Mouse (Mus musculus) common myeloid progenitor, adult 5-6 weeks (primary cell): Measurements from ENCODE around the gene Fxr1. TPM values are rescaled to one million over a fixed set of nuclear protein-coding genes. Genes with fewer than 3 reads are reported as not detected.
"Not testable (repeated sequence)": the region's sequence is repeated elsewhere in the genome, so short reads cannot be mapped to it uniquely, and the experiment has no call there.

Experiments
- ATAC-seq: replicated peaks from 2 replicates; pipeline ENCODE4 v1.8.0; 2016; ENCODE audit warnings: low read depth, mild to moderate bottlenecking, moderate TSS enrichment, inconsistent platforms; ENCODE audit not compliant: poor library complexity, severe bottlenecking
- total RNA-seq: library from RNA; stranded (forward); fragments of 200-1000, 187-1606 nt; gene quantifications from 2 replicates; pipeline ENCODE4 v1.2.3, GENCODE M21; 2017

Fxr1 gene
- total RNA-seq: 231 and 232 TPM in 2 replicates

DNA sequence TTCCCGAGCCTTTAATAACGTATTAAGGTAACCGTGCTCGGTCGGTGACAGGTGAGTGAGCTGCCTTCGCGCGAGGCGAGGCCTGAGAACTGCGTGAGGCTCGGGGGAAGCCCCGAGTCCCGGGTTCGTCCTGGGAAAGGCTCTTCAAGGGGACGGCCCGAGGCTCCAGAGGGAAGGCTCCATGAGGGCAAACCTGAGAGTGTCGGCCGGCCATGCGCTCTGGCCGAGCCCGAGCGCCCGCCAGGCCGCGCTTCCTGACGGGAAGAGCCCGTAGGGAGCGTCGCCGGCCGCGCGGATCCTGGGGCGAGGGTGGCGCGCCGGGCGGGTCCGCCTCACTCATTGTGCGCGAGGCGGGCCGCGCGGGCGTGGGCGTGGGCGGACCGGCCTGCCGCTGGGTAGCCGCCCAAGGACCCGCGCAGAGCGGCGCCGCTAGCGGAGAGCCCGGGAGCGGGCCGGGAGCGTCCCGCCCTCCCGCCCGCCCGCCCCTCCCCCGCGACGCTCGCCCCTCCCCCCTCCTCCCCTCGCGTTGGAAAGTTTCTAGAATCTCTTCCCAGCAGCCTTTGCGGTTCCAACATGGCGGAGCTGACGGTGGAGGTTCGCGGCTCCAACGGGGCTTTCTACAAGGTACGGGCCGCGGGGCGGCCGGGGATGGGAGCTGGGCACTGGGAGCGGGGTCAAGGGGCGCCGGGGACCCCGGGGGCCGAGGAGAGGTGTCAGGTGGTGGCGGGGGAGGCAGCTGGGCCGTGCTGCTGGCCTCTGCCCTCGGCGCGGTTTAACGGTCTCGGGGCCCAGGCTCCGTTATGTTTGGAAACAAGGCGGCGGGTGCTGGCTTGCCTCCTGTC lies at the start of gene Fxr1:
Fxr1 (plus strand) TSS at position 404 of the 842 bp plus-strand sequence.
- ATAC-seq: peak; percentile 77

GRCm38 (mm10) chr3:33979395-33979794 lies 40.3 kb upstream of the Fxr1 start:
- ATAC-seq: no peak

- ATAC-seq: no peak
Observed at GRCm38 (mm10) chr3:33982746-33983145, 37.0 kb upstream of the Fxr1 start.

DNA sequence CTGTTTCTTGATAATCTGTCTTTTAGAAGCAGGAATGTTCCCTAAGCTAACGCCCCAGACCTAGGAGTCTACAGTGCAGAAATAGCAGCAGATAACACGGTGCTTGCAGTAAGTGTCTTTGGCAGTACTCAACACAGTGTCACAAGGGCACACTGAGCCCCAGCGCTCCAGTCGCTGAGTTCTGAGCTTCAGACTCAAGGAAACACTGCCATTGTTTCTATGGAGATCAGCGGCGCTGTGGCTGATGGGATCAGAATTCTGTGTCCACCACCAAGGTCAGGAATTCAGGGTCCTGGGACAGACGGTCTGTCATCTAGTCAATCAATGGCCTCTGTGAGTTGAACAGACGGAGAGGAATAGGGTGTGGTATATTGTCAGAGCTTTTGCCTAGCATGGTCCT lies 30.4 kb upstream of the Fxr1 start:
- no peak for ATAC-seq

DNA sequence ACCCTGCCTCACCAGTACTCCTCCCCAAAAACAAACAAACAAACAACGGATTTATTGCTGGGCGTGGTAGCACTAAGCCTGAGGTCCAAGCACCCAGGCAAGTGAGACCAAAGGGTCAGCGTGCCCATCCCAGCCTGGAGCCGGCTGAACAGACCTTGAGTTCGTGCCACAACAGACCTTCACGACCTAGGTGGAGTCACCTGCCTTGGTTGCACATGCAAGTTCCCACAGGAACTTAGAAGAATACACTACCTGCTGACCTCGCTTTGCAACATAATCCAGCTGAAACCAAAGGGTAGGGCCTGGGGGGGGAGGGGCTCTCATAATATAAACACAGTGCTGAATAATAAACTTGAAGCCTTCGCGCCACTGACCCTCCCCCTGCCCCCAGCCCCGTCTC lies 29.3 kb upstream of the Fxr1 start:
- no peak for ATAC-seq

DNA sequence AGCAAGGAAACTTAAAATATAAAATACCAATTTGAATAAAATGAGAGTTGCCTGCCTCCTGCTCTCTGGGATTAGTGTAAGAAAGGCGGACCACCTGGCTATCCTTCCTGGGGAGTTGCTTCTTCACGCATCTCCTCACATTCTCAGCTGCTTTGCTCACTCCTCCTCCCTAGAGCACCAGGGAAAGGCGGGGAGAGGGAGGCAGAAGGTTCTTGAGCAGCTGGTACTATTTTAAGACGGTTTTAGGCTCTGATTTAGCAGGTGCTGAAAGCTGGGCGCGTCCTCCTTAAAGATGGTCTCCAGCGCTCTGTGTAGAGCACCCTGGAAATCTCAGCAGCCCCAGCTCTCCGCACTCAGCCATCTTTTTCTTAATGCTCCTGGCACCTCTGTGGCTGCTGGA lies 28.8 kb upstream of the Fxr1 start:
- no peak for ATAC-seq

DNA sequence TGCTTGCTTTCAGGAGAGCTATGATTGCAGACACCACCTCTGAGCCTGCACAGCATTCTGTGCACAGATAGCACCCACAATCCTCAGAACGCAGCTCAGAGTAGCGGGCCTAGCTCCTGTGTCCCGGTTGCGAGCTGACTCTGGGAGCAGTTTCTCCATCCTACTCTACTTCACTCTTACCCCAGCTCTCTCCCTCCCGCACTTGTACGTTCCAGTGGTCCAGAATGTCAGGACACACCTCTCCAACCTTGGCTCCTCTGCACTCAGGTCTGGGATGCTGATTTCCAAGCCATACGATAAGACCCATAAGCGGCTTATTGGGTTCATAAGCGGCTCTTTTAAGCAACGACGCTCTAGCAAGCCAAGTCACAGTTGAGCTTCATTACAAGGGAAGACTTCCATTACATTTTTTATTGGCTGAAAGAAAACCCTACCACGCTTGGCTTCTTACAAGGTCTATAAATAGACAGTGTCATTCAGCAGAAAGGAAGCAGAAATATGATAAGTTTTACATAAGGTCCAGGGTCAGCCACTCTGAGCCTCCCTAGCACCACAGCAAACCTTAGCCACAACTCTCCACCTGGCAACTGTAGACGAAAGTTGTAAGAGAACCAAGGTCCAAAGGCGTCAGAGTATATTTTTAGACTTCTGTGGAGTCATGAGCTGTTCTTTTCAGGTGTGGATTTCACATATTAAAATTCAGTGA lies 26.2 kb upstream of the Fxr1 start:
- ATAC-seq: no peak

- no peak for ATAC-seq
Observed at GRCm38 (mm10) chr3:33994127-33994488, 25.6 kb upstream of the Fxr1 start.

DNA sequence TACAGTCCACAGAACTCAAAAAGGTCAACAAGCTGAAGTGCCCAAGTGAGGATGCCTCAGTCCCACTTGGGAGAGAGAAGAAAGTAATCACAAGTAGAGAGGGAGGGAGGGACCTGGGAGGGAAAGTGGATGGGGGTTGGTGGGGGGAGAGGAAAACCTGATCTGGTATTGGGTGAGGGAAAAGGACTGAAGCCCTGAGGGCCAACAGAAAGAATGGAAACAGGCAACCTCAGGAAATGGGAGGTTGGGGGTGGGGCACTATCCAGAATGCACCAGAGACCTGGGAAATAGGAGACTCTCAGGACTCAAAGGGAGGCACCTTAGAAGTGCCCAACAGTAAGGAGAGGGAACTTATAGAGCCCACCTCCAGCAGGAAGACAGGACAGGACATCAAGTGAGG lies 18.1 kb upstream of the Fxr1 start:
- not testable (repeated sequence) for ATAC-seq

DNA sequence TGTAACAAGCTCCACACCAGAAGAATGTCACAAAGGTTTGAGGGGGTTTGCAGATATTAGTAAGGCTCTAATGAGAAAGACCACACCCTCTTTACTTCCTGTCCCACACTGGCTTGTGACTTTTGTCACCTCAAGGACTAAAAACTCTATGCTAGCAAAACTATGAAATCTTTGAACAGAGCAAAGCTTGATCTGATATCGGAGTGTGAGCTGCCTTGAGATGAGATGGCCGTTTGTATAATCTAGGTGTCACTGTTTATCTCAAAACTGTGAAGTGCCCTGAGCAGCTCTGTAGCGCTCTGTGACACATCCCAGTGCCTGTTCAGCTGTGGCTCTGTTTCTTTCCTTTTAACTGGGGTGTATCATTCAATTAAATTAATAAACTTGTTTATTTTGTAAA lies 15.9 kb upstream of the Fxr1 start:
- no peak for ATAC-seq

DNA sequence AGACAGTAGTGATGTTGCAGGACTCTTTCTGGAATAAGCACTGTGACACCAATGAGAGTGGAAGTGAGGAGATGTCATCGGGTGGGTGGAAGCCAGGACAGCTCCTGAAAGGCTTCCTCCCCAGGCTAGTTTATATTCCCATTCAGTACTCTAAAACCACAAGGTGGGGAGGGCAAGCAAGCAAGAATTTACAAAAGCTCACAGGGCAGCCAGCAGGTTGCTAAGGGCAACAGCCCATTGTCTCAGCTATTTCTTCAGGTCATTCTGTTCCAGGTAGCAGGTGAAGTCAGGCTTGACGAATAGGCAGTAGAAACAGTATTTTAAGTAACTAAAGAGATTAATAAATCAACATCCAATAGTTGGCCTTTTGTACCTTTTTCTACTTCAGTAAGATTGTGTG lies 13.4 kb upstream of the Fxr1 start:
- no peak for ATAC-seq

- no peak for ATAC-seq
Observed at GRCm38 (mm10) chr3:34006824-34007223, 12.9 kb upstream of the Fxr1 start.

DNA sequence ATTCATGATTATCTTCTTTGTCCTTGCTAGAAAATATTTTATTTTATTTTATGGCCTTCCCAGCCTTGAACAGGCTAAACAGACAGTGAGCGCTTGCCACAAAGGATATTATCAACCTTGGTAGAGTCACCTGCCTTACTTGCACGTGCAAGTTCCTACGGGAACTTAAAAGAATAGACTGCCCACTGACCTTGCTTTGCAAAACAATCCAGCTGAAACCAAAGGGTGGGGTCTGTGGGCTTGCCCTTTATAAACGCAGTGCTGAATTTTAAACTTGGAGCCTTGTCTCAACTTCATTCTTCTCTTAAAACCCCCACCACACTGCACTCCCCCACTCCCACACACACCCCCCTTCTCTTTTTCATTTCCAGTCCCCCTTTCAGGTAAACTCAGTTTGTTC lies 12.1 kb upstream of the Fxr1 start:
- no peak for ATAC-seq

DNA sequence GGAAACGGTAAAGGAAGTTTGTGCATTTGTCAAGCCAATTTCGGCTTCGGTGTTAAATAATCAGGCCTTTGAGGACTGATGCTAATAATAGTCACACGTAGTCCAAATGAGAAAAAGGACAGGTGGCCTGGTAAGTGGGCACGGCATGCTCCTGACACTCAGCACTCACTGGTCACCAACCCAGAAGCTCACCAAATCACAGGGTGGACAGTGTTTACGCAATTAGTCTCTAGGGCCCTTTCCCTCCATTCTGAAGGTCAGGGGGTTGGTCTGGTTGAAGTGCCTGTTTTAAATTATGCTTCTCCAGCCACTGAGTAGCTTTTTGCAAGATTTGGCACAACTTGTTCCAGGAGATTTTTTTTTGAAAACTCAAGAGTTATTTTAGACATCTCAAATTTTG lies 11.6 kb upstream of the Fxr1 start:
- ATAC-seq: no peak

DNA sequence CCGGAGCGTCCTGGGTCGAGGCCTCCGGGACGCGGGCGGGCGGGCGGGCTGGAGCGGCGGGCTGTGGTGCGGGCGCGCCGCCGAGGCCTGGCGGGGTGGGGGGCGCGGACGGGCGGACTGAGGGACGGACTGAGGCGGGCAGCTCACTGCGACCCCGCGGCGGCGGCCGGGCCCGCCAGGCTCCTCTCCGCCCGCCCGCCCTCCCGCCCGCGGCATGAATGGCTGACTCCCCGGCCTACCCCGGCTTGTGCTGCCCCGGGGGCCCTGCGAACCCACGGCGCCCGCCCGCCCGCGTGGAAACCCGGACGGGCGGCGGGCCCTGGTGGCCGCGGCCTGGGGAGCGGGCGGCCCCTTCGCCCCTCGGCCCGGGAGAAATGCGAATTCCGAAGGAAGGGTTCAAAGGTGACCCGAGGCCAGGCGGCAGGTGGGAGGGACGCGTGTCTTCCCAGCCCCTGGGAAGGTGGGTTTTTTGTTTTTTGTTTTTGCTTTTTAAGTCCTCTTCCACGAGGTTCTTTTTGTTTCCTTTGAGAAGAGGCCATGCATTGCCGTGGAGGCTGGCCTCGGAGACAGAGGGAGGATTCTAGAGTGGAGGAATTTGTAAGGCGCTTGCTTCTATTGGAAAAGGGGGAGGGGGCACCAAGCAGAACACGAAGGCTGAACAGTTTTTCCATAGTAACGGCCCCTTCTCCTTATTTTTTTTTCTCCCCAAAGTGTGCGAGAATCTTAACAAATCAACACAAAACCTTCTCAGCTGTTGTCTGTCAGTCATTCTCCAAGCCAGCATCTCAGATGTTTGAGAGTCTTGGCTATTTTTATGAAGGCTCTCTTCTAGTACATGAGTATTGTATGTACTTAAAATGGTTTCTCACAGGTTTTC lies 877 bp downstream of the Fxr1 start:
- ATAC-seq: no peak

- no peak for ATAC-seq
Observed at GRCm38 (mm10) chr3:34021259-34021828, 1.6 kb downstream of the Fxr1 start.

- ATAC-seq: no peak
Observed at GRCm38 (mm10) chr3:34028935-34029334, 9.2 kb downstream of the Fxr1 start.

DNA sequence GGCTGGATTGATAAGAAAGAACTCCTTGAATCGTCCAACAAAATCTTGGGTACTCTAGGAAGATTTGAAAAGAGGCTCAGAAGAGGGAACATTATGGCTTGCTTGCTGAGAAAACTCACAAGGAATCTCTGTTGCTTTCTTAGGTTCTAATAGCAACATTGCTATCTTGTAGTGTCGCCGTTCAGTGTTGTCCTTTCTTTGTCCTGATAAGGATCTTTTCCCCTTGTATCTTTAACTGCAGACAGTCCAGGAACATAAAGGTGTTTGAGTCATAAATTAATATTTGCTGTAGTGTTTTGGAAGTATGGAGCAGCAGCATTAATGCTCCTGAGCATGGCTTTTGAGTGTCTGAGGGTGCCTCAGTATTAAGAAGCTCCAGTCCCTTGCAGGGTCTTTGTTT lies 10.9 kb downstream of the Fxr1 start:
- no peak for ATAC-seq

GRCm38 (mm10) chr3:34033720-34034364 lies 14.1 kb downstream of the Fxr1 start:
- ATAC-seq: peak; percentile 77

DNA sequence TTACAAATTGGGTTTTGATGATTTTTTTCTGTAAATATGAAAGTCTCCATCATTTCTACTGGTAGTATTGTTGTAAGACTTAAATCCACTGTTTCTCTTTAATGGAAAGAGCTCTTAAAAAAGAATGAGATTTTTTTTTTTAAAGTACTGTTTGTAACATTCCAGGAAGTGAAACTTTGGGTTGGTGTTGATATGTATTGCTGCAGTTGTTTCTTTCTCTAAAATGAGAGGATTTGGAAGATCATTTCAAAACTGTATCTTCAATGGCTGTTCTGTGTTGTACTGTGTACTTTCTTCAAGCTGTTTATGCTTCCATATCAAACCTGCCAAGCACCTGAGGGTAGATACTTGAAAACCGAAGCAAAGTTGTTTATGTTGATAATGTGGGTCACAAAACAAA lies 15.1 kb downstream of the Fxr1 start:
- no peak for ATAC-seq
